Mouse (Mus musculus) heart, adult 2 months (tissue): ENCODE data around the gene Dgkz.

ENCODE experiments used
- CTCF ChIP-seq: fragments of 200-600 bp; IDR thresholded peaks from 2 replicates; pipeline ENCODE4 v1.8.1; 2022; ENCODE audit warnings: antibody characterized with exemption, mild to moderate bottlenecking, moderate library complexity
- EP300 ChIP-seq: fragments of 200-500 bp; IDR thresholded peaks from 2 replicates; pipeline ENCODE4 v1.6.1; 2011; ENCODE audit warnings: low read depth, low read length, control low read depth; ENCODE audit not compliant: insufficient read depth

GRCm38 (mm10) chr2:91987542-91987941, 11.9 kb upstream of the Dgkz start:
- TF ChIP-seq CTCF, result no peak; the same call in 1 of the 2 replicates
- TF ChIP-seq EP300, result peak; percentile 83; the same call in 1 of the 2 replicates
